Mouse (Mus musculus): ENCODE measurements around the gene Gm43517. TPM values are rescaled to one million over a fixed set of nuclear protein-coding genes. Genes with fewer than 3 reads are reported as not detected.

Gene Gm43517
- polyA plus RNA-seq, 1 experiment from 2014 or later: not detected

GRCm38 (mm10) chr12:49383521-49384133, 1.3 kb upstream of the Gm43517 start:
- Histone ChIP-seq H3K27ac (ENCODE audit: low read length) (no peak overlapping the region), H3K4me3 (ENCODE audit: low read length) (peak overlapping the region; percentile 39), H3K9ac (ENCODE audit: low read length) (no peak overlapping the region), H3K27me3 (ENCODE audit: control insufficient read depth, insufficient read depth, low read depth, low read length) (peaks cover 82% of the 10 kb centered on the region), H3K36me3 (ENCODE audit: control insufficient read depth, insufficient read depth, low read length) (no peaks in the 10 kb centered on the region), H3K4me2 (ENCODE audit: low read depth, low read length) (peak overlapping the region; percentile 47), H3K9me3 (ENCODE audit: control insufficient read depth, low read length) (no peaks in the 10 kb centered on the region; the same call in 1 of the 2 replicates), H3K4me1 (replicated peaks; ENCODE audit: control insufficient read depth, insufficient read depth, low read length) (peaks cover 11% of the 10 kb centered on the region)
- peak; percentile 73 for ATAC-seq (ENCODE audit: low read depth)
- under 1% methylated on average over 40 of the region's 67 CpGs for WGBS

GRCm38 (mm10) chr12:49384295-49384875, 589 bp upstream of the Gm43517 start:
- Histone ChIP-seq H3K4me1 (replicated peaks; ENCODE audit: control insufficient read depth, insufficient read depth, low read length) (peaks cover 11% of the 10 kb centered on the region), H3K4me2 (ENCODE audit: low read depth, low read length) (peak overlapping the region; percentile 47; the same call in 1 of the 2 replicates), H3K9me3 (ENCODE audit: control insufficient read depth, low read length) (no peaks in the 10 kb centered on the region; the same call in 1 of the 2 replicates), H3K27me3 (ENCODE audit: control insufficient read depth, insufficient read depth, low read depth, low read length) (peaks cover 74% of the 10 kb centered on the region), H3K9ac (ENCODE audit: low read length) (no peak overlapping the region), H3K36me3 (ENCODE audit: control insufficient read depth, insufficient read depth, low read length) (no peaks in the 10 kb centered on the region), H3K4me3 (ENCODE audit: low read length) (peak overlapping the region; percentile 39), H3K27ac (ENCODE audit: low read length) (no peak overlapping the region)
- ATAC-seq (ENCODE audit: low read depth): peak; percentile 34; the same call in 1 of the 2 replicates
- WGBS: under 1% methylated on average over 27 of the region's 66 CpGs

- Histone ChIP-seq H3K4me2 (ENCODE audit: low read depth, low read length) (no peak overlapping the region), H3K4me1 (replicated peaks; ENCODE audit: control insufficient read depth, insufficient read depth, low read length) (peaks cover 11% of the 10 kb centered on the region), H3K27ac (ENCODE audit: low read length) (no peak overlapping the region), H3K4me3 (ENCODE audit: low read length) (0 out of 2 replicates have a peak overlapping the region, but pooled peaks have one; percentile 4), H3K27me3 (ENCODE audit: control insufficient read depth, insufficient read depth, low read depth, low read length) (peaks cover 73% of the 10 kb centered on the region), H3K36me3 (ENCODE audit: control insufficient read depth, insufficient read depth, low read length) (no peaks in the 10 kb centered on the region), H3K9ac (ENCODE audit: low read length) (no peak overlapping the region), H3K9me3 (ENCODE audit: control insufficient read depth, low read length) (no peaks in the 10 kb centered on the region; the same call in 1 of the 2 replicates)
- no peak for ATAC-seq (ENCODE audit: low read depth)
- WGBS: 2% methylated on average over 23 of the region's 23 CpGs
Measured at GRCm38 (mm10) chr12:49385631-49385990, 637 bp downstream of the Gm43517 start.

- Histone ChIP-seq H3K9me3 (ENCODE audit: control insufficient read depth, low read length) (no peaks in the 10 kb centered on the region; the same call in 1 of the 2 replicates), H3K4me1 (replicated peaks; ENCODE audit: control insufficient read depth, insufficient read depth, low read length) (peaks cover 11% of the 10 kb centered on the region), H3K4me2 (ENCODE audit: low read depth, low read length) (no peak overlapping the region), H3K27ac (ENCODE audit: low read length) (no peak overlapping the region), H3K9ac (ENCODE audit: low read length) (no peak overlapping the region), H3K36me3 (ENCODE audit: control insufficient read depth, insufficient read depth, low read length) (no peaks in the 10 kb centered on the region), H3K4me3 (ENCODE audit: low read length) (no peak overlapping the region), H3K27me3 (ENCODE audit: control insufficient read depth, insufficient read depth, low read depth, low read length) (peaks cover 73% of the 10 kb centered on the region)
- no peak for ATAC-seq (ENCODE audit: low read depth)
- WGBS: 16% methylated on average over 10 of the region's 10 CpGs
Measured at GRCm38 (mm10) chr12:49386081-49386805, 1.3 kb downstream of the Gm43517 start.

- H3K4me2 ChIP-seq (ENCODE audit: low read depth, low read length): no peak overlapping the region
- peaks cover 10% of the 10 kb centered on the region for H3K4me1 ChIP-seq (replicated peaks; ENCODE audit: control insufficient read depth, insufficient read depth, low read length)
- H3K9me3 ChIP-seq (ENCODE audit: control insufficient read depth, low read length): no peaks in the 10 kb centered on the region; the same call in 1 of the 2 replicates
- H3K9ac ChIP-seq (ENCODE audit: low read length): no peak overlapping the region
- no peak overlapping the region for H3K4me3 ChIP-seq (ENCODE audit: low read length)
- H3K27me3 ChIP-seq (ENCODE audit: control insufficient read depth, insufficient read depth, low read depth, low read length): peaks cover 72% of the 10 kb centered on the region
- WGBS: 26% methylated on average over 2 of the region's 2 CpGs
- H3K27ac ChIP-seq (ENCODE audit: low read length): no peak overlapping the region
- H3K36me3 ChIP-seq (ENCODE audit: control insufficient read depth, insufficient read depth, low read length): no peaks in the 10 kb centered on the region
- ATAC-seq (ENCODE audit: low read depth): no peak
Measured at GRCm38 (mm10) chr12:49387856-49388598, 3.1 kb downstream of the Gm43517 start.

GRCm38 (mm10) chr12:49389666-49390065, 4.7 kb downstream of the Gm43517 start:
- Histone ChIP-seq H3K9ac (ENCODE audit: low read length) (no peak overlapping the region), H3K4me1 (replicated peaks; ENCODE audit: control insufficient read depth, insufficient read depth, low read length) (no peaks in the 10 kb centered on the region), H3K4me2 (ENCODE audit: low read depth, low read length) (no peak overlapping the region), H3K9me3 (ENCODE audit: control insufficient read depth, low read length) (no peaks in the 10 kb centered on the region; the same call in 1 of the 2 replicates), H3K36me3 (ENCODE audit: control insufficient read depth, insufficient read depth, low read length) (no peaks in the 10 kb centered on the region), H3K4me3 (ENCODE audit: low read length) (no peak overlapping the region), H3K27me3 (ENCODE audit: control insufficient read depth, insufficient read depth, low read depth, low read length) (peaks cover 67% of the 10 kb centered on the region), H3K27ac (ENCODE audit: low read length) (no peak overlapping the region)
- WGBS: 5% methylated on average over 5 of the region's 5 CpGs
- ATAC-seq (ENCODE audit: low read depth): no peak

GRCm38 (mm10) chr12:49390257-49390656, 5.3 kb downstream of the Gm43517 start:
- Histone ChIP-seq H3K36me3 (ENCODE audit: control insufficient read depth, insufficient read depth, low read length) (no peaks in the 10 kb centered on the region), H3K4me3 (ENCODE audit: low read length) (no peak overlapping the region), H3K4me2 (ENCODE audit: low read depth, low read length) (no peak overlapping the region), H3K9ac (ENCODE audit: low read length) (no peak overlapping the region), H3K27me3 (ENCODE audit: control insufficient read depth, insufficient read depth, low read depth, low read length) (peaks cover 66% of the 10 kb centered on the region), H3K9me3 (ENCODE audit: control insufficient read depth, low read length) (no peaks in the 10 kb centered on the region; the same call in 1 of the 2 replicates), H3K4me1 (replicated peaks; ENCODE audit: control insufficient read depth, insufficient read depth, low read length) (no peaks in the 10 kb centered on the region), H3K27ac (ENCODE audit: low read length) (no peak overlapping the region)
- no peak for ATAC-seq (ENCODE audit: low read depth)
- 6% methylated on average over 13 of the region's 13 CpGs for WGBS

GRCm38 (mm10) chr12:49390926-49391304, 5.9 kb downstream of the Gm43517 start:
- 3% methylated on average over 9 of the region's 9 CpGs for WGBS
- ATAC-seq (ENCODE audit: low read depth): no peak
- H3K4me3 ChIP-seq (ENCODE audit: low read length): peak overlapping the region; percentile 11; the same call in 1 of the 2 replicates

More at GRCm38 (mm10) chr12:49390926-49391304, 5.9 kb downstream of the Gm43517 start:
- no peaks in the 10 kb centered on the region; the same call in 1 of the 2 replicates for H3K9me3 ChIP-seq (ENCODE audit: control insufficient read depth, low read length)
- no peak overlapping the region for H3K9ac ChIP-seq (ENCODE audit: low read length)
- no peaks in the 10 kb centered on the region for H3K36me3 ChIP-seq (ENCODE audit: control insufficient read depth, insufficient read depth, low read length)
- H3K27ac ChIP-seq (ENCODE audit: low read length): no peak overlapping the region
- H3K4me2 ChIP-seq (ENCODE audit: low read depth, low read length): no peak overlapping the region
- peaks cover 59% of the 10 kb centered on the region for H3K27me3 ChIP-seq (ENCODE audit: control insufficient read depth, insufficient read depth, low read depth, low read length)
- H3K4me1 ChIP-seq (replicated peaks; ENCODE audit: control insufficient read depth, insufficient read depth, low read length): no peaks in the 10 kb centered on the region

Measured in lung, embryonic 16.5 days (tissue).